In the genomic region with DNA sequence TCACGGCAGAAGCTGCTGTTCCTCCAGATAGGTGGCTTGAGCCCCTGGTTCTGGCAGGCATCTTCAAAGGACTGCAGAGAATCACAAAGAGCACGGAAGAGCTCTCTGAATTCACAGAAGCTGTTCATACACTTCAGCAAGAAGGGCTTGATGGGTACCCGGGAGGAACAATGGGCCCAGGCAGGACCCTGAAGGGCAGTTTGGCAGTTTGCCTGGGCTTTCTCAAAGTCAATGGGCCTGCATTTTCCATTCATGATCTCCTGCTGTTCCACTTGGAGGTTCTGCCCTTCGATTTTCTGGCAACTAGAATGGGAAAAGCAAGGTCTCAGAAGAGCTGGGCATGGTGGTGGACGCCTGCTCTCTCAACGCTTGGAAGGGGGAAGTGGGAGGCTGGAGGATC, we compare ENCODE assay signal across 24 mouse cellular contexts. TPM values are rescaled to one million over a fixed set of nuclear protein-coding genes. Genes with fewer than 3 reads are reported as not detected.
DNase-seq lines count a peak whose midpoint lies in the region; ATAC-seq and TF ChIP-seq lines count a peak whose summit lies in the region.
"Had no signal": no experiment of that assay in that cellular context is flagged by ENCODE, and none has a peak within 500 bp of the region (broad histone marks: within the 10 kb centered on the region; RNA-seq: fewer than 3 reads in every experiment).

No protein-coding gene starts in this region.

- WGBS in forebrain, postnatal 0 days = 11% methylated on average over 6 of the region's 6 CpGs
- 50% methylated on average over 6 of the region's 6 CpGs for WGBS in forebrain, embryonic 12.5 days

- TF ChIP-seq POLR2A in bone marrow macrophage, adult 2 months (IDR thresholded peaks at IDR 0.05; ENCODE audit: borderline replicate concordance, low read depth, low read length) = no peak

- no peak overlapping the region for H3K4me3 ChIP-seq in forebrain, postnatal 0 days (ENCODE audit: low read depth, low read length)
- no peak overlapping the region for H3K4me3 ChIP-seq in forebrain, embryonic 12.5 days (replicated peaks)
- no peak overlapping the region for H3K4me3 ChIP-seq in bone marrow macrophage, adult 2 months (ENCODE audit: insufficient read depth, low read length)
- H3K4me3 ChIP-seq: erythroblast, embryonic 14.5 days; gastrocnemius, adult 2 months; heart, embryonic 10.5 days; hindbrain, embryonic 12.5 days; limb, embryonic 12.5 days; liver, embryonic 12.5 days; midbrain, embryonic 13.5 days had no signal

- peak; percentile 45; the same call in 1 of the 2 replicates for ATAC-seq in forebrain, postnatal 0 days
- ATAC-seq in forebrain, embryonic 12.5 days (ENCODE audit: low FRiP score) = no peak
- ATAC-seq: forebrain, embryonic 16.5 days; intestine, embryonic 16.5 days; liver, embryonic 12.5 days; midbrain, embryonic 13.5 days had no signal

- no peak overlapping the region for H3K9ac ChIP-seq in forebrain, postnatal 0 days
- no peak overlapping the region for H3K9ac ChIP-seq in forebrain, embryonic 12.5 days
- H3K9ac ChIP-seq: hindbrain, embryonic 12.5 days; limb, embryonic 12.5 days; liver, embryonic 12.5 days; midbrain, embryonic 13.5 days had no signal

- no peak for TF ChIP-seq CTCF in forebrain, postnatal 0 days (IDR thresholded peaks at IDR 0.05; ENCODE audit: low read depth)
- TF ChIP-seq CTCF in bone marrow macrophage, adult 2 months (IDR thresholded peaks at IDR 0.05; ENCODE audit: low read depth, low read length) = no peak

- no peaks in the 10 kb centered on the region for H3K36me3 ChIP-seq in forebrain, postnatal 0 days (ENCODE audit: insufficient read depth)
- no peaks in the 10 kb centered on the region for H3K36me3 ChIP-seq in forebrain, embryonic 12.5 days (replicated peaks)
- H3K36me3 ChIP-seq: heart, embryonic 10.5 days; hindbrain, embryonic 12.5 days; limb, embryonic 12.5 days; liver, embryonic 12.5 days; midbrain, embryonic 13.5 days had no signal

- no peaks in the 10 kb centered on the region for H3K4me1 ChIP-seq in forebrain, postnatal 0 days (ENCODE audit: insufficient read depth)
- no peaks in the 10 kb centered on the region for H3K4me1 ChIP-seq in forebrain, embryonic 12.5 days
- H3K4me1 ChIP-seq in bone marrow macrophage, adult 2 months (ENCODE audit: control insufficient read depth, insufficient read depth, low read length) = peaks cover 43% of the 10 kb centered on the region
- H3K4me1 ChIP-seq: heart, embryonic 10.5 days; limb, embryonic 12.5 days; liver, embryonic 12.5 days had no signal

- no peaks in the 10 kb centered on the region for H3K9me3 ChIP-seq in forebrain, postnatal 0 days (ENCODE audit: low read length)
- no peaks in the 10 kb centered on the region for H3K9me3 ChIP-seq in forebrain, embryonic 12.5 days
- H3K9me3 ChIP-seq: heart, embryonic 10.5 days; hindbrain, embryonic 12.5 days; limb, embryonic 12.5 days; liver, embryonic 12.5 days; midbrain, embryonic 13.5 days had no signal

- no peaks in the 10 kb centered on the region for H3K27me3 ChIP-seq in forebrain, postnatal 0 days (ENCODE audit: insufficient read depth, low read length)
- H3K27me3 ChIP-seq in forebrain, embryonic 12.5 days = no peaks in the 10 kb centered on the region
- H3K27me3 ChIP-seq: hindbrain, embryonic 12.5 days; liver, embryonic 12.5 days; midbrain, embryonic 13.5 days had no signal

- peak; percentile 47 for DNase-seq in forebrain, postnatal 0 days
- DNase-seq in layer of hippocampus, postnatal 10 days (ENCODE audit: low spot score in 2 of 2) = peak; percentile 17 to 44
- DNase-seq in layer of hippocampus, postnatal 14 days (ENCODE audit: low spot score in 2 of 2) = no peak
- peak; percentile 44 for DNase-seq in retina, postnatal 1 day
- DNase-seq in retina, embryonic 14.5 days (ENCODE audit: low spot score) = no peak
- DNase-seq in cerebellum, adult 9-11 months = no peak
- DNase-seq: adrenal gland, adult 8-10 months; B cell, adult 2 months; cerebellum, adult 11 months; gastrocnemius, adult 2 months; lung, adult 2 months; right cerebral cortex, adult 18-20 months; thymus, postnatal 36 days had no signal

- H3K4me2 ChIP-seq in forebrain, postnatal 0 days (ENCODE audit: low read depth) = no peak overlapping the region
- H3K4me2 ChIP-seq in forebrain, embryonic 12.5 days = no peak overlapping the region
- H3K4me2 ChIP-seq: hindbrain, embryonic 12.5 days; limb, embryonic 12.5 days; liver, embryonic 12.5 days; midbrain, embryonic 13.5 days had no signal

- no peak overlapping the region for H3K27ac ChIP-seq in forebrain, postnatal 0 days (ENCODE audit: low read depth, low read length)
- no peak overlapping the region; the same call in 1 of the 2 replicates for H3K27ac ChIP-seq in forebrain, embryonic 12.5 days
- H3K27ac ChIP-seq in bone marrow macrophage, adult 2 months (ENCODE audit: insufficient read depth, low read depth, low read length) = peak overlapping the region; percentile 15; the same call in 1 of the 2 replicates
- H3K27ac ChIP-seq: gastrocnemius, adult 2 months; heart, embryonic 10.5 days; hindbrain, embryonic 12.5 days; kidney, postnatal 0 days; limb, embryonic 12.5 days; liver, embryonic 12.5 days; midbrain, embryonic 13.5 days had no signal

RNA-seq across cellular contexts. Expression of gene Zan, which starts 43.0 kb away (rescaled TPM):
- 0.31 and 0.62 TPM in 2 replicates for total RNA-seq in forebrain, postnatal 0 days (2014; rRNA removed)
- polyA plus RNA-seq in forebrain, postnatal 0 days (2015; fragmentation: Nextera tagmentation; extraction: Ambion mirVana) = 0.08 and 0.14 TPM in 2 replicates
- polyA plus RNA-seq in forebrain, embryonic 12.5 days (2016; fragmentation: Nextera tagmentation; extraction: Ambion mirVana) = 0.09 TPM in 2 replicates
- total RNA-seq in layer of hippocampus, postnatal 10 days (2021) = under 1 TPM; 0.36 to 0.43 TPM
- total RNA-seq in layer of hippocampus, postnatal 14 days (2021) = under 1 TPM; 0.21 to 0.57 TPM
- polyA plus RNA-seq in bone marrow macrophage, adult 2 months (2012; ENCODE audit: insufficient read depth, insufficient read length, missing spikeins) = not detected in 2 replicates
- total RNA-seq: adrenal gland, adult 8-10 months had no signal
- polyA plus RNA-seq: erythroblast, embryonic 14.5 days had no signal

Comparison
In these comparisons a context has a peak if more than half of its experiments do, and no peak if none do; other contexts are left out.
1. DNase-seq: peak in forebrain, postnatal 0 days (single experiment), layer of hippocampus, postnatal 10 days (2 of 2) and retina, postnatal 1 day (single experiment); none in layer of hippocampus, postnatal 14 days (0 of 2), retina, embryonic 14.5 days (single experiment) and cerebellum, adult 9-11 months (single experiment).